Mouse (Mus musculus) liver, adult 2 months (tissue): ENCODE measurements around the gene Isg15. TPM values are rescaled to one million over a fixed set of nuclear protein-coding genes. Genes with fewer than 3 reads are reported as not detected.

Experiments used
- DNase-seq: peaks from one replicate; pipeline ENCODE4 v3.0.0-alpha.2; 2011; ENCODE audit warnings: low read depth, low spot score; ENCODE audit errors: extremely low read depth
- H3K27ac ChIP-seq: fragments of 200-500 bp; replicated peaks from 2 replicates; pipeline ENCODE4 v1.5.1; 2012; ENCODE audit warnings: low read depth, mild to moderate bottlenecking, control low read depth, inconsistent platforms, low read length; ENCODE audit not compliant: insufficient read depth
- H3K27me3 ChIP-seq: fragments of 200-500 bp; 2 replicates; pipeline ENCODE4 v1.6.1; 2012; ENCODE audit warnings: mild to moderate bottlenecking, moderate library complexity, low read length, inconsistent platforms; ENCODE audit not compliant: control insufficient read depth, insufficient read depth
- H3K36me3 ChIP-seq: fragments of 200-500 bp; 2 replicates; pipeline ENCODE4 v1.6.1; 2012; ENCODE audit warnings: low read length, inconsistent platforms; ENCODE audit not compliant: control insufficient read depth, insufficient read depth
- H3K4me1 ChIP-seq: fragments of 200-500 bp; 2 replicates; pipeline ENCODE4 v1.6.1; 2011; ENCODE audit warnings: low read length; ENCODE audit not compliant: control insufficient read depth, insufficient read depth
- H3K4me3 ChIP-seq: fragments of 200-500 bp; 2 replicates; pipeline ENCODE4 v1.5.1; 2011; ENCODE audit warnings: low read depth, mild to moderate bottlenecking, control low read depth, low read length, moderate library complexity; ENCODE audit not compliant: insufficient read depth
- H3K79me2 ChIP-seq: fragments of 200-500 bp; 2 replicates; pipeline ENCODE4 v1.6.1; 2012; ENCODE audit warnings: inconsistent platforms, mild to moderate bottlenecking, low read length, moderate library complexity; ENCODE audit not compliant: control insufficient read depth, insufficient read depth
- H3K9ac ChIP-seq: fragments of 200-500 bp; 2 replicates; pipeline ENCODE4 v1.6.1; 2012; ENCODE audit warnings: low read depth, mild to moderate bottlenecking, control low read depth, inconsistent platforms, low read length
- CTCF ChIP-seq: fragments of 200-500 bp; IDR thresholded peaks from 2 replicates; pipeline ENCODE4 v1.5.1; 2011; ENCODE audit warnings: low read depth, low read length, control low read depth
- POLR2A ChIP-seq: fragments of 200-500 bp; IDR thresholded peaks from 2 replicates; pipeline ENCODE4 v1.6.1; 2011; ENCODE audit warnings: low read length, control low read depth; ENCODE audit not compliant: insufficient read depth; ENCODE audit errors: extremely low read depth
- WGBS: fragments of 180-500 bp; shearing (Covaris S2); methylation state at CpG from one replicate; pipeline ENCODE4 v1.1.7; 2018; 5-methylcytosine and 5-hydroxymethylcytosine counted together
- polyA plus RNA-seq: library from polyadenylated mRNA; depleted of rRNA; stranded (reverse); fragments of >200 nt; gene quantifications from 2 replicates; pipeline ENCODE4 v1.2.3, GENCODE M21; 2012
- total RNA-seq: library from RNA; depleted of rRNA; stranded (reverse); fragments of >200 nt; gene quantifications from 2 replicates; pipeline ENCODE4 v1.2.3, GENCODE M21; 2014

Gene Isg15
- total and polyA plus RNA-seq, 2 experiments: 20.7 to 44.3 TPM

- WGBS: 1% methylated on average over 50 of the region's 88 CpGs
- Histone ChIP-seq H3K79me2 (0 out of 2 replicates have a peak, but pooled peaks cover 6% of the 10 kb centered on the region), H3K4me3 (peak within 1 kb of the TSS; percentile 91), H3K9ac (peak within 1 kb of the TSS; percentile 96), H3K4me1 (peaks cover 8% of the 10 kb centered on the region; the same call in 1 of the 2 replicates), H3K27ac (peak within 1 kb of the TSS; percentile 90), H3K36me3 (no peaks in the 10 kb centered on the region), H3K27me3 (no peaks in the 10 kb centered on the region)
- DNase-seq: peak; percentile 22
- no peak for TF ChIP-seq CTCF
- peak; percentile 78 for TF ChIP-seq POLR2A
Measured at GRCm38 (mm10) chr4:156197131-156197828, 3.3 kb downstream of the Isg15 start, which contains the start of gene Agrn. Gene Agrn, minus strand, starts transcription at chr4:156197488.

GRCm38 (mm10) chr4:156195927-156196870 is 4.4 kb downstream of the Isg15 start:
- Histone ChIP-seq H3K9ac (peak overlapping the region; percentile 96), H3K27me3 (no peaks in the 10 kb centered on the region), H3K79me2 (0 out of 2 replicates have a peak, but pooled peaks cover 6% of the 10 kb centered on the region), H3K4me1 (peaks cover 7% of the 10 kb centered on the region; the same call in 1 of the 2 replicates), H3K4me3 (peak overlapping the region; percentile 91), H3K36me3 (no peaks in the 10 kb centered on the region), H3K27ac (no peak overlapping the region)
- DNase-seq: no peak
- TF ChIP-seq POLR2A: no peak
- TF ChIP-seq CTCF: no peak
- 17% methylated on average over 35 of the region's 35 CpGs for WGBS

- Histone ChIP-seq H3K27me3 (no peaks in the 10 kb centered on the region), H3K9ac (no peak overlapping the region), H3K36me3 (no peaks in the 10 kb centered on the region), H3K4me1 (peaks cover 7% of the 10 kb centered on the region; the same call in 1 of the 2 replicates), H3K4me3 (no peak overlapping the region), H3K27ac (no peak overlapping the region), H3K79me2 (0 out of 2 replicates have a peak, but pooled peaks cover 6% of the 10 kb centered on the region)
- TF ChIP-seq CTCF (no peak), POLR2A (no peak)
- 82% methylated on average over 6 of the region's 6 CpGs for WGBS
- DNase-seq: no peak
Measured at GRCm38 (mm10) chr4:156194346-156194745, 6.3 kb downstream of the Isg15 start.

GRCm38 (mm10) chr4:156193906-156194305 is 6.7 kb downstream of the Isg15 start:
- 86% methylated on average over 5 of the region's 5 CpGs for WGBS
- Histone ChIP-seq H3K79me2 (0 out of 2 replicates have a peak, but pooled peaks cover 6% of the 10 kb centered on the region), H3K9ac (no peak overlapping the region), H3K36me3 (no peaks in the 10 kb centered on the region), H3K27me3 (no peaks in the 10 kb centered on the region), H3K4me1 (peaks cover 7% of the 10 kb centered on the region; the same call in 1 of the 2 replicates), H3K4me3 (no peak overlapping the region), H3K27ac (no peak overlapping the region)
- TF ChIP-seq CTCF: no peak
- no peak for DNase-seq

- WGBS: 81% methylated on average over 2 of the region's 2 CpGs
- no peak for DNase-seq
- H3K4me3 ChIP-seq: no peak overlapping the region
- H3K4me1 ChIP-seq: peaks cover 7% of the 10 kb centered on the region; the same call in 1 of the 2 replicates
- H3K9ac ChIP-seq: no peak overlapping the region
- H3K27me3 ChIP-seq: no peaks in the 10 kb centered on the region
- no peaks in the 10 kb centered on the region for H3K36me3 ChIP-seq
- 0 out of 2 replicates have a peak, but pooled peaks cover 6% of the 10 kb centered on the region for H3K79me2 ChIP-seq
- no peak overlapping the region for H3K27ac ChIP-seq
- TF ChIP-seq CTCF (no peak), POLR2A (no peak)
Measured at GRCm38 (mm10) chr4:156193200-156193590, 7.4 kb downstream of the Isg15 start.
